Mouse (Mus musculus) spleen, postnatal 10 days (tissue): ENCODE data around the gene B230118H07Rik.

Experiments
- DNase-seq, 2 experiments: peaks; one replicate each; pipeline ENCODE4 v3.0.0; 2021 to 2022; ENCODE audit warnings: low spot score in 2 of 2

B230118H07Rik gene

DNA sequence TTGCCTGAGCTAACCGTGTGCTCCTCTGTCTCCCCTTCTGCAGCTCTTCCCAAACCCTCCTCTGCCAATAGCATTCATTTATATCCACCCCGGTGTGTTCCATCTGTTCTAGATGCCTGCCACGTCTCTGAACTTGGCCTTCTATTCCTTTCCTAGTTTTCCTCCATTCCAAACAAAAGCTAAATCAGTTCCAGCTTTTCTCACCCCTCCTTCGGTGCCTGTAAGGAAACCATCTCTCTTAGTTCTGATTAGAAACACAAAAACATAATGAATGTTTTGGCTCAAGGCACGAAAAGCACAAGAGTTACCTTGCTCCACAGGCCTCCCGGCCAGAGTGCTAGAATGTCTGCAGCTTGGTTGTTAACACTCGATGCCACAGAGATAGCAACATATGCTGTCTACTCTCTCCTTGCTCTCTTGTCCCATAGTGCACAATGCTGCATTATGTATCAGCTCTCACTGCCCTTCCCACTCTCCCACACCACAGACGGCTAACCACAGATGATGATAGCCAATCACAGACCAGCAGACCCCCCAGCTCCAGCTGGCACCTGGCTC is at the start of gene B230118H07Rik, which contains the start of gene Rag1:
TSS of gene B230118H07Rik (minus strand) at position 419 of the 558 bp plus-strand sequence.
TSS of gene Rag1 (minus strand) at position 388 of the 558 bp plus-strand sequence.
- DNase-seq, result no peak

DNA sequence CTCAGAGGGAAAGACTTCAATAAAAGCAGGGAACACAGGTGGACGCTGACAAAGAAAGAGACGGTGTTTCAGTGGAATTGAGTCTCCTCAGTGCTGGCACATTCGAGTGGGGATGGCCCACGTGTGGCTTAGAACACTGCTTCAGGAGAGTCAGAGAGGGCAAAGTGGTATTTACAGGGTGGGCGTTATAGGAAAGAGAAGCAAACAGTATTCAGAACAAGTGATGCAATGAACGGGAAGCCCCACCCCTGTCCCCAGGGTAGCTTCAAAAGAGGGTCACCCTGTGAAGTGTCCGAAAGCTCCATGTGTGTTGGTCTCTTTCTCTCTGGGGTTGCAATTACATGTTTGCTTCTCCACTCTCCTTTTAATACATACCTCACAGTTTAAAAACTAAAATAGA is 46.3 kb upstream of the B230118H07Rik start:
- DNase-seq, result no peak

DNA sequence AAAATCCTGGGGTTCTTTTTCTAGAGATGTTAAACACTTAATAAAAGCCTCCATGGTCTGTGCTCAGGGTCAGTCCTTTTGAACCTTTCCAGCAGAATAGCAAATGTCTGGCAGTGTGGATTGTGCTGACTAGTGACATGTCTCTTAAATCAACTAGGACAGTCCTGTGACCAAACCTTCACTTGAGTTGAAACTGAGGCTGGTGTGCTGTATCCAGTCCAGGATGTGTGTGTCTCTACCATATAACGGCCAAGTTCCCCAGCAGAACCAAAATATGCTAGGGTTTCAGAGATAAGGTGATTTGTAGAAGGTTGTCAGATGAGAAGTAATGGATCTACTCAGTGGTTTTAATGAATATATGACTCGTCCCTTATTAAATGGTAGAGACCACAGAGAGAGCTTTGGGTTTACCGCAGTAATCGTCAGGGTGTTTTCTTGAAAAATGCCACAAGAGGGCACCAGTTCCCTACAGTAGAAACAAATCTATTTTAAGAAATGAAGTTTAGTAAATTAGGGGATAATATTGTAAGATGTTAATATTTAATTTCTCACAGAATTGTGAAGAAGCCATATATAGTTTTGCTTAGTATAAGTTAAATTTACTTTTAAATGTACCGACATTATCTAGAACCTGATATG is 44.4 kb upstream of the B230118H07Rik start:
- no peak for DNase-seq

- DNase-seq, result no peak
These were observed 43.7 kb upstream of the B230118H07Rik start for GRCm38 (mm10) chr2:101693043-101693442.

DNA sequence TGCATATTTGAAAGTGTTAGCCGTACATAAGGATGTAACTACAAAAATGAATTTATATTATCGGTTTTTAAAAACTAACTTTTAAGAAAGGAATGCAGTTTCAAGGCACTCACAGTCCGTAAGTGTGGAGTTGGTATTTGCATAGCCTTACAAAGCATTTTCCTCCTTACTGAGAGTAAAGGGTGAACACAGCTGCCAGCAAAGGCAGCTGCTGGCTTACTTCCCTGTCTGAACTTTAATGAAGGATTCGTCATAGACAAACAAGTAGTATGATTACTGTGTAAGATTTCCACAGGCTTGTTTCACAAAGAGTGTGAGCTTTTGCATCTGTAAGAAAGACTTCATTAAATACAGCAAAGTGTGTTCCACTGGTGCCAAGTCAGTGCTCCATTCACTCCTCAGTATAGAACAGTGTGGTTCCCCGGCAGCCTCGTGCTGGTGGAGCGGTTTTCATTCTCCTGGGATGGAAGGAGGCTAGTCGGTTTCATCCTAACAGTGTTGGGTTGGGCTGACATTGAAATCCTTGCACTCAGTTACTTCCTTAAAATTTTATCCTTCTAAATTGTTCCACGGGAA is 41.0 kb upstream of the B230118H07Rik start:
- no peak for DNase-seq

DNA sequence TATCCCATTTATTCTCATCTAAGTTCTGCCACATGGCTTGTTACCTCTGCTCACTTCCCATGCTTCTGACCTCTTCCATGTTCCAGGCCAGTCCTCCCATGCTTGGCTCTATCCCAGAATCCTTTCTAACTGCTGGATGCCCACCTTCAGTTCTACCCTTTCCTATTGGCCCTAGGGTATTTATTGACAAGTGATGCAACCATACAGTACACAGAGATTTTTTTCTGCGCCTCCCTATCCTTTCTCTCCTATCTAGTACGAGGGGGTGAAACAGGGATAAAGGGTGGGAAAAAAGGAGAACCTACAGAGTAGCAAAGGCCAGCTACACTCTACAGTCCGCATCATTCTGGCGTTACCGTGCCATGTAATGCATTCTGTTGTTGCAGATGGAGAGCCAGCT is 38.7 kb upstream of the B230118H07Rik start:
- DNase-seq, result no peak

- no peak for DNase-seq
These were observed 35.1 kb upstream of the B230118H07Rik start for GRCm38 (mm10) chr2:101684421-101684820.

- peak; percentile 9 to 18 for DNase-seq
These were observed 29.9 kb upstream of the B230118H07Rik start for GRCm38 (mm10) chr2:101679164-101679784.

DNA sequence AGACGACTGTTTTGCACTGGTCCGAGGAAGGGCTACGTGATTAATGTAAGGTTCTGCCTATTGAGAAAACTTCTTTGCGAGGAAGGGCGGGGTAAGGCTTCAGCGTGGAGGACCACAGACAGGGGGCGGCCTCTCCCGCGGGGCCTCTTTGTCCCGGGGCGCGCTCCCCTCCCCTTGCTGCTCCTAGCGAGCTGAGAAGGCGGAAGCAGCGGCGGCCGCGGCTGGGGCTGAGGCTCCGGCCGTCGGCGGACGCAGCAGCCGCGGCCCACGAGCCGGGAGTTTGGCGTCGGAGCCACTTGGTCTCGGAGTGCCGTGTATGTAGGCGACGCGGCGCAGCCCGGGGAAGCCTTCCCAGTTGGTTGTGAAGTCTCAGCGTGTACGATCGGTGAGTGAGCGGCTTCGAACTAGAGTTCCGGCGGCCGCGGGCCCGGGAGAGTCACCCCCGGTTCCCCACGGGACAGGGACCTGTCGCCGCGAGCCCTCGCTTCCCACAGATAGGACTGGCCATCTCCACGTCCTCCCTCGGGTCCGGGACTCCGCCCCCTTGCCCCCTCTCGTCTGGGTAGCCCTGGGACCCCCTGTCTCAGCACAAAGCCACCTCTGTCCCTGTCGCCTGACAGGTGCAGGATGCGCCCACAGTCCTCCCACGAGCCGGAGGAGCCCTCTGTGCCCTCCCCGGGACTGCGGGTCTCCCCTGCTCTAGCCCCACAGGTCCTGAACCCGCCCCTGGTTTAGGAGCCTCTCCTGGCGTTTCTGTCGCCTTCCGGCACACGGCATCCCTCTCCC is 29.1 kb upstream of the B230118H07Rik start, which contains the start of gene Traf6:
TSS of gene Traf6 (plus strand) at position 194 of the 786 bp plus-strand sequence.
- DNase-seq, result peak; percentile 71 to 91

DNA sequence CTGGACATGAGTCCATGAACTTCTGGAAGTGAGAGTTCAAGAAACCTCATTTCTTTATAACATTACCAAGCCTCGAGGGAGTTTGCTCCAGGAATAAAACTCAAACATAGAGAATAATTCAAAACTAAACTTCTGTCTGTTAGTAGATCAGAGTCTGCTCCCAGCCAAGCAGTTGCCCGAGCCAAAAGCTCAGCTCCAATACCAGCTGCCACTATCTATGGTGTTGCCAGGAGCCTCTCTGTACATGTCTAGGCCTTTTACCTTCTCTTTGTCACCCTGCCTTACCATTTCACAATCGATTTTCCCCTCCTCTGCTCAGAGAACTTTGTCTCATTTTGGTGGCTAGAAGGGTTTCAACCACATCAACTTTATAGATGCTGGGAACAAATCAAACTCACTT is 24.2 kb upstream of the B230118H07Rik start:
- no peak for DNase-seq

DNA sequence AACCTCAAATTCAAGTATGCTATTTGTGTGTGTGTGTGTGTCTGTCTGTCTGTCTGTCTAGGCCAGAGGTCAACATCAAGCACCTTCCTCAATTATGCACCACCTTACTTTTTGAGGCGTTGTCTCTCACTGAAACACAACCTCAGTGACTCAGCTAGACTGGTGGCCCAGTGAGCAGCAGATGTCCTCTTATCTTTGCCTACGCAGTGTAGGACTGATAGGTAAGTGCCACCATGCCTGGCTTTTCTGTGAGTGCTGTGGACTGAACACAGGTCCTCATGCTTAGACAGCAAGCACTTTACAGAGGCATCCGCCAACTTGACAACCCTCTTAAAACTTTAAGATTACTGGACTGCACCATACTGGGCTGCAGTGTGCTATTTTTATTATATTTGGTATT is 19.4 kb upstream of the B230118H07Rik start:
- no peak for DNase-seq

DNA sequence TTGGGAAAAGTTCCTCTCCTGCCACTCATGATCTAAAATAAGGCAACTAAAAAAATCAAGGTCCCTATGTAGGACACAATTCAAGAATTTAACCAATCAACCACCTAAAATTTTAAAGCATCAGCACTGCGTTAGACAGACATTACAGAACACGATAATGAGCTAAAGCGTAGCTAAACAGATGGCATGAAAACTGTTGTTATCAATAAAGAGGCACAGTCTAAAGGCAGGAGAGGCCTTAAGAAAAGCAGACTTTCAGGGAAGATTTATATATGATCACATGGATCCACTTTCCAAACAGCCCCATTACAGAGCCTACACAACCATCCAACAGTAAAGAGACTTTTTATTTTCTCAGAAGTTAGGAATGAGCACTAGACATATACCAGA is 16.4 kb upstream of the B230118H07Rik start:
- DNase-seq, result no peak

DNA sequence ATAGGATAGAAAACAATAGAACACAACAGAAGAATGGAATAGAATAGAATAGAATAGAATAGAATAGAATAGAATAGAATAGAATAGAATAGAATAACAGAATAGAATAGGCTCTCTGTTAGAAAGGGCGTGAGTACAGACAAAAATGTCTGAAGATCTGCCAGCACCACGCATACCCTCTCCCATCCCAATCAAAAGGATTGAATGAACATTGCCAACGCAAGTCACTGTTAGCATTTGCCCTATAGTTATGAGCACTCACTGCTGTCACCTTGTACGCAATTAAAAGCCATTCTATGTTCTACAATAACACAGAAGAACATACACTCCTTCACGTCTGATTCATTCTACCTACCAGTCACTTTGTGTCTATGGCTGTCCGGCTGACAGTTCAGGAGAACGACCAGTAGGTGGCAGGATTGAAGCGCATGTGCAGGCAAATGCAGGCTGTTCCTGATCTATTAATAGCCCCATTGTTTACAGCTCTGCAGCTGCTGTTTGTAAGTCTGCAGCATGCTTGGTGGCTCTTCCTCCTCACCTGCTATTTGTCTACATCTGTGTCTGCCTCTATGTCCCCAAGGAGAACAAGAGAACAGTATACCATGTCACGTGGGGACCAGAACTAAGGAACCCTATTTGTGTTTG is 15.8 kb upstream of the B230118H07Rik start:
- DNase-seq, result peak; percentile 20 to 69

DNA sequence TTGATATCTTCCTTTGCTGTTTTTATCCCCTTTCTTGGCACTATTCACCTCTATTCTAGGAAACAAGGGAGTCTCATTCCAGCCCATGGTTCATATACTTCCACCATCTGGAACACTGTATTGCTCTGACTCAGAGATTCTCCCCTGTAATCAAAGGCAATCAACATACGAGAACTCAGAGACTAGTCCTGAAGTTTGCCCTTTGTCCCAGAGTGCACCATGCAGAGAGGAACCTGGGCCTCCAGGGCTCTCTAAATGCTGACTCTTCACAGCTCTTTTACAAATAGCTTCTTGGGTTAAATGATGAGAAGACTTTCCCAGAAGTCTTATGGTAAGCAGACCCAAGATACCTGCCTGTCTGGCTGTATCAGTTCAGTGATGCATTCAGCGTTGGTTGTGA is 11.2 kb upstream of the B230118H07Rik start:
- DNase-seq, result no peak

- peak; percentile 37 to 83 for DNase-seq
These were observed 3.7 kb upstream of the B230118H07Rik start for GRCm38 (mm10) chr2:101652921-101653597.

GRCm38 (mm10) chr2:101652204-101652920 is 3.0 kb upstream of the B230118H07Rik start:
- no peak for DNase-seq

- no peak for DNase-seq
These were observed 1.1 kb upstream of the B230118H07Rik start for GRCm38 (mm10) chr2:101650446-101650845.

- no peak for DNase-seq
These were observed 971 bp downstream of the B230118H07Rik start for GRCm38 (mm10) chr2:101648361-101648760.

DNA sequence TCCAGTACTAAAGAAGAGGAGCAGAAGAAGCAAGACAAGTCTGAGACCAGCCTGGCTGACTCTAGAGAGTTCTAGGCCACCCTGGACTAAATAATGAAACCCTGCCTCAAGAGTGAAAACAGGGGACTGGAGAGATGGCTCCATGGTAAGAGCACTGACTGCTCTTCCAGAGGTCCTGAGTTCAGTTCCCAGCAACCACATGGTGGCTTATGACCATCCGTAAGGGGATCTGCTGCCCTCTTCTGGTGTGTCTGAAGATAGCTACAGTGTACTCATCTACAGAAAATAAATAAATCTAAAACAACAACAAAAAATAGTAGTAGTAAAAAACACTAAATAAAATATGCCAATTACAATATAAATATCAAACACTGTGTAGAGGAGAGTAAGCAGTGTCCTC is 3.5 kb downstream of the B230118H07Rik start:
- DNase-seq, result no peak

DNA sequence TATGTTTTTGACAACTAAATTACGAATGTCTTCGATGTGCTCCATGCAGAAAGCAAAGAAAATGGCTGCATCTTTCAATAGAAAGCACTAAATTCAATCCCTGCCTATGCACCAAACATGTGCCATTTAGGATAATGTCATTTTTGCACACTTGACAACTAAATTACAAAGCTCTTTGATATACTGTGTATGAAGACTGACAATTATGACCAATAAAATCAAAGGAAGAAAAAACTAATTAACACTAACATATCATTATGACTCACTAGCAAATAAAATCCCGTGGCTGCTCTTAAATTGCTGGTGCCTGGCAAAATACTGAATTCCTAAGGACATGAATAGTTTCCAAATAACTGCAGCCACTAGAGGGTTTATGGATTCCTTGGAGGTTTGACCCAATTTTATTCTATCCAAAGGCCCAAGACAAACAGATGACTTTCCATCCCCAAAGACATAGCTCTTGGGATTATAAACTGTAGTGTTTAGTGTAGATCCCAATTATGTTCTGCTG is 9.4 kb downstream of the B230118H07Rik start:
- DNase-seq, result no peak
